Mouse (Mus musculus): ENCODE measurements around the gene Atp6v1e2.

GRCm38 (mm10) chr17:86942112-86942511, 5.6 kb downstream of the Atp6v1e2 start:
- no peak for TF ChIP-seq POLR2A (IDR thresholded peaks at IDR 0.05; ENCODE audit: low read depth, low read length)
- TF ChIP-seq CTCF (conservative IDR thresholded peaks at IDR 0.05 in 1 of 2, IDR thresholded peaks at IDR 0.05 in 1 of 2; ENCODE audit: low read depth in 2 of 2, low read length in 2 of 2), result no peak
- no peak for TF ChIP-seq CHD1 (IDR thresholded peaks at IDR 0.05; ENCODE audit: low read depth, low read length)
- TF ChIP-seq EP300 (IDR thresholded peaks at IDR 0.05; ENCODE audit: low read length), result no peak
- TF ChIP-seq JUND (conservative IDR thresholded peaks at IDR 0.05; ENCODE audit: low read depth, low read length), result no peak
- TF ChIP-seq CHD2 (IDR thresholded peaks at IDR 0.05; ENCODE audit: low read length), result no peak
- no peak for TF ChIP-seq HCFC1 (IDR thresholded peaks at IDR 0.05; ENCODE audit: low read depth, low read length)
- TF ChIP-seq SMC3 (IDR thresholded peaks at IDR 0.05; ENCODE audit: low read depth, low read length), result no peak
